Mouse (Mus musculus): ENCODE data around the gene Cdk14. TPM values are rescaled to one million over a fixed set of nuclear protein-coding genes. Genes with fewer than 3 reads are reported as not detected.

Gene Cdk14
- total and polyA plus RNA-seq, 2 experiments from 2014 or later, result 34.8 to 54.0 TPM

GRCm38 (mm10) chr5:5004740-5005139, 415.4 kb downstream of the Cdk14 start:
- H3K27me3 ChIP-seq (ENCODE audit: insufficient read depth, low read length), result no peaks in the 10 kb centered on the region
- H3K4me2 ChIP-seq (ENCODE audit: low read depth), result no peak overlapping the region
- H3K9me3 ChIP-seq (ENCODE audit: low read length), result no peaks in the 10 kb centered on the region
- no peaks in the 10 kb centered on the region for H3K36me3 ChIP-seq (ENCODE audit: insufficient read depth)
- ATAC-seq (no peak), DNase-seq (no peak)
- no peak overlapping the region for H3K27ac ChIP-seq (ENCODE audit: low read depth, low read length)
- TF ChIP-seq CTCF (IDR thresholded peaks at IDR 0.05; ENCODE audit: low read depth), result no peak
- WGBS, result 97% methylated on average over 2 of the region's 2 CpGs
- H3K9ac ChIP-seq, result no peak overlapping the region
- H3K4me3 ChIP-seq (ENCODE audit: low read depth, low read length), result no peak overlapping the region
- H3K4me1 ChIP-seq (ENCODE audit: insufficient read depth), result no peaks in the 10 kb centered on the region

GRCm38 (mm10) chr5:4993192-4993601, 426.9 kb downstream of the Cdk14 start:
- Histone ChIP-seq H3K4me3 (ENCODE audit: low read depth, low read length) (no peak overlapping the region), H3K27ac (ENCODE audit: low read depth, low read length) (no peak overlapping the region), H3K36me3 (ENCODE audit: insufficient read depth) (no peaks in the 10 kb centered on the region), H3K9ac (no peak overlapping the region), H3K4me1 (ENCODE audit: insufficient read depth) (no peaks in the 10 kb centered on the region; the same call in 1 of the 2 replicates), H3K9me3 (ENCODE audit: low read length) (no peaks in the 10 kb centered on the region), H3K27me3 (ENCODE audit: insufficient read depth, low read length) (no peaks in the 10 kb centered on the region), H3K4me2 (ENCODE audit: low read depth) (no peak overlapping the region)
- 66% methylated on average over 4 of the region's 4 CpGs for WGBS
- peak; percentile 46; the same call in 1 of the 2 replicates for ATAC-seq
- DNase-seq, result peak; percentile 33
- no peak for TF ChIP-seq CTCF (IDR thresholded peaks at IDR 0.05; ENCODE audit: low read depth)

GRCm38 (mm10) chr5:4991023-4991422, 429.1 kb downstream of the Cdk14 start:
- 26% methylated on average over 2 of the region's 2 CpGs for WGBS
- DNase-seq (peak; percentile 32), ATAC-seq (no peak)
- no peak overlapping the region for H3K9ac ChIP-seq
- H3K27me3 ChIP-seq (ENCODE audit: insufficient read depth, low read length), result no peaks in the 10 kb centered on the region
- H3K4me2 ChIP-seq (ENCODE audit: low read depth), result no peak overlapping the region
- H3K4me1 ChIP-seq (ENCODE audit: insufficient read depth), result no peaks in the 10 kb centered on the region; the same call in 1 of the 2 replicates
- no peak for TF ChIP-seq CTCF (IDR thresholded peaks at IDR 0.05; ENCODE audit: low read depth)
- peak overlapping the region; percentile 57; the same call in 1 of the 2 replicates for H3K27ac ChIP-seq (ENCODE audit: low read depth, low read length)
- H3K36me3 ChIP-seq (ENCODE audit: insufficient read depth), result no peaks in the 10 kb centered on the region
- H3K9me3 ChIP-seq (ENCODE audit: low read length), result no peaks in the 10 kb centered on the region
- no peak overlapping the region for H3K4me3 ChIP-seq (ENCODE audit: low read depth, low read length)

DNA sequence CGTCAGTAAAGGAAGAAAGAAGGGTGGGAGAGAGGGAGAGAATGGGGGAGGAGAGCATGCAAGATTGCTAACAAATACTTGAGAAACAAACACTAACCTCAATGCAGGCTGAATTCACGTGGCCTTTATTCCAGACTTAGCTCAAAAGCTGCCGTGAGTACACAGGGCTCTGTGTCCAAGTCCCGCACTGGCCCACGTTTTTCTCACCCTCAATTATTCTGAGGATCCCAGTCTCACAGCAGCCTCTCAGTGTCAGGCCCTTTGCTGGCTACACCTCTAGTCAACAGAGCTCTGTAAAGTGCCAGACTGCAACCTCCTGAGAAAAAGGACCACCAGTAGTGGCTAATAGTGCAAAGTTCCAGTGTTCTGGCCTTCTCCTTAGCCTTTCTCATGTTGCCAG, 429.9 kb downstream of the Cdk14 start:
- H3K4me2 ChIP-seq (ENCODE audit: low read depth), result no peak overlapping the region
- H3K4me3 ChIP-seq (ENCODE audit: low read depth, low read length), result no peak overlapping the region
- H3K9ac ChIP-seq, result no peak overlapping the region
- no peaks in the 10 kb centered on the region for H3K27me3 ChIP-seq (ENCODE audit: insufficient read depth, low read length)
- no peaks in the 10 kb centered on the region for H3K9me3 ChIP-seq (ENCODE audit: low read length)
- no peak overlapping the region for H3K27ac ChIP-seq (ENCODE audit: low read depth, low read length)
- H3K36me3 ChIP-seq (ENCODE audit: insufficient read depth), result no peaks in the 10 kb centered on the region
- DNase-seq, result no peak
- TF ChIP-seq CTCF (IDR thresholded peaks at IDR 0.05; ENCODE audit: low read depth), result no peak
- no peak for ATAC-seq
- H3K4me1 ChIP-seq (ENCODE audit: insufficient read depth), result no peaks in the 10 kb centered on the region; the same call in 1 of the 2 replicates
- WGBS, result 28% methylated on average over 5 of the region's 5 CpGs

DNA sequence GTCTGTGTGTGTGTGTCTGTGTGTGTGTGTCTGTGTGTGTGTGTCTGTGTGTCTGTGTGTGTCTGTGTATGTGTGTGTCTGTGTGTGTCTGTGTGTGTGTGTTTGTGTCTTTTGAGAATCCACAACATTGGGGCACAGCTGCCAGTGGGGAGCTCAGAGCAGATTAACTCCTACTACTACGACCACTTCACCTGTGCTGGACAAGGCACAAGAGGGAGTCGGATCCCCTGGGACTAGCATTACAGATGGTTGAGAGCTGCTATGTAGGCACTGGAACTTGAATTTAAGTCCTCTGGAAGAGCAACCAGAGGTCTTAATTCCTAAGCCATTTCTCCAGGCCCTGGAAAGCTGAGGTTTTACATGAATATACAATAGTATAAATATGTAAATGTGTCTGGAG, 433.9 kb downstream of the Cdk14 start:
- Histone ChIP-seq H3K4me2 (ENCODE audit: low read depth) (no peak overlapping the region), H3K36me3 (ENCODE audit: insufficient read depth) (0 out of 2 replicates have a peak, but pooled peaks cover 3% of the 10 kb centered on the region), H3K9ac (no peak overlapping the region), H3K4me1 (ENCODE audit: insufficient read depth) (no peaks in the 10 kb centered on the region; the same call in 1 of the 2 replicates), H3K27me3 (ENCODE audit: insufficient read depth, low read length) (no peaks in the 10 kb centered on the region), H3K9me3 (ENCODE audit: low read length) (no peaks in the 10 kb centered on the region), H3K4me3 (ENCODE audit: low read depth, low read length) (no peak overlapping the region), H3K27ac (ENCODE audit: low read depth, low read length) (no peak overlapping the region)
- 81% methylated on average over 2 of the region's 2 CpGs for WGBS
- DNase-seq, result no peak
- TF ChIP-seq CTCF (IDR thresholded peaks at IDR 0.05; ENCODE audit: low read depth), result no peak
- ATAC-seq, result no peak

GRCm38 (mm10) chr5:4979551-4979950, 440.6 kb downstream of the Cdk14 start:
- Histone ChIP-seq H3K4me3 (ENCODE audit: low read depth, low read length) (no peak overlapping the region), H3K4me2 (ENCODE audit: low read depth) (no peak overlapping the region), H3K4me1 (ENCODE audit: insufficient read depth) (no peaks in the 10 kb centered on the region), H3K9ac (no peak overlapping the region), H3K27me3 (ENCODE audit: insufficient read depth, low read length) (no peaks in the 10 kb centered on the region), H3K36me3 (ENCODE audit: insufficient read depth) (0 out of 2 replicates have a peak, but pooled peaks cover 3% of the 10 kb centered on the region), H3K9me3 (ENCODE audit: low read length) (no peaks in the 10 kb centered on the region), H3K27ac (ENCODE audit: low read depth, low read length) (no peak overlapping the region)
- ATAC-seq (no peak), DNase-seq (no peak)
- 63% methylated on average over 4 of the region's 4 CpGs for WGBS
- TF ChIP-seq CTCF (IDR thresholded peaks at IDR 0.05; ENCODE audit: low read depth), result no peak

DNA sequence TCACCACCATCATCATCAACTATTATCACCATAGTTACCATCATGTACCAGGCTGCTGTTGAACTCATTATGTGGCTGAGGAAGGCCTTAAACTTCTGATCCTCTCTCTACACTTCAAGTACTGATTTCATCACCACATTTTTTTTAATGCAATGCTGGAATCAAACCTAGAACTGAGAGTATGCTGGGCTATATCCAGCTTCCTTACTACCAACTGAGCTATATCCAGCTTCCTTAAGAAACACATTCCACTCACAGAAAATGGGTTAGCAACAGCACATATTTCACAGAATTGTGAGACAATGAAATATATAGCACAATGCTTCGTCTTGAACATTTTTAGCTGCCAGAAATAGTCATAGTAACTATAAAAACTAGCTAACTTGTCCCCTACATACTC, 446.7 kb downstream of the Cdk14 start:
- DNase-seq (no peak), ATAC-seq (no peak)
- 82% methylated on average over 1 of the region's 1 CpGs for WGBS
- Histone ChIP-seq H3K9me3 (ENCODE audit: low read length) (no peaks in the 10 kb centered on the region), H3K27ac (ENCODE audit: low read depth, low read length) (no peak overlapping the region), H3K36me3 (ENCODE audit: insufficient read depth) (no peaks in the 10 kb centered on the region), H3K4me2 (ENCODE audit: low read depth) (no peak overlapping the region), H3K9ac (no peak overlapping the region), H3K4me3 (ENCODE audit: low read depth, low read length) (no peak overlapping the region), H3K4me1 (ENCODE audit: insufficient read depth) (no peaks in the 10 kb centered on the region), H3K27me3 (ENCODE audit: insufficient read depth, low read length) (no peaks in the 10 kb centered on the region)
- TF ChIP-seq CTCF (IDR thresholded peaks at IDR 0.05; ENCODE audit: low read depth), result no peak
